Mouse (Mus musculus) embryonic facial prominence, embryonic 11.5 days (tissue): ENCODE data around the gene Fbxl17. TPM values are rescaled to one million over a fixed set of nuclear protein-coding genes. Genes with fewer than 3 reads are reported as not detected.

Experiments used
- ATAC-seq: fragments of 200-750 bp; cut with Nextera tagmentation; replicated peaks from 2 replicates; pipeline ENCODE4 v1.8.0; 2017; ENCODE audit warnings: low read depth; ENCODE audit not compliant: insufficient number of reproducible peaks, low FRiP score, low TSS enrichment
- DNase-seq: peaks from one replicate; pipeline ENCODE4 v3.0.0-alpha.2; 2015; ENCODE audit warnings: low spot score
- H3K27ac ChIP-seq: fragments of 300-500 bp; sonication (generic); replicated peaks from 2 replicates; pipeline ENCODE4 v1.5.1; 2014; ENCODE audit warnings: mild to moderate bottlenecking, low read depth, low read length, control low read depth
- H3K27me3 ChIP-seq: fragments of 300-500 bp; sonication (generic); 2 replicates; pipeline ENCODE4 v1.6.1; 2014; ENCODE audit warnings: mild to moderate bottlenecking, low read length, moderate library complexity, mixed read lengths; ENCODE audit not compliant: control insufficient read depth, insufficient read depth
- H3K36me3 ChIP-seq: fragments of 300-500 bp; sonication (generic); replicated peaks from 2 replicates; pipeline ENCODE4 v1.6.1; 2014; ENCODE audit warnings: low read depth, mild to moderate bottlenecking, low read length, moderate library complexity, mixed read lengths; ENCODE audit not compliant: control insufficient read depth, insufficient read depth
- H3K4me1 ChIP-seq: fragments of 300-500 bp; sonication (generic); 2 replicates; pipeline ENCODE4 v1.6.1; 2014; ENCODE audit warnings: low read length, mixed read lengths; ENCODE audit not compliant: control insufficient read depth, insufficient read depth
- H3K4me2 ChIP-seq: fragments of 300-500 bp; sonication (generic); 2 replicates; pipeline ENCODE4 v1.6.1; 2014; ENCODE audit warnings: low read depth, mild to moderate bottlenecking, control low read depth, low read length, moderate library complexity
- H3K4me3 ChIP-seq: fragments of 300-500 bp; sonication (generic); 2 replicates; pipeline ENCODE4 v1.5.1; 2014; ENCODE audit warnings: low read depth, low read length, control low read depth
- H3K9ac ChIP-seq: fragments of 300-500 bp; sonication (generic); replicated peaks from 2 replicates; pipeline ENCODE4 v1.6.1; 2014; ENCODE audit warnings: mild to moderate bottlenecking, control low read depth, low read length
- H3K9me3 ChIP-seq: fragments of 300-500 bp; sonication (generic); replicated peaks from 2 replicates; pipeline ENCODE4 v1.6.1; 2016; ENCODE audit warnings: mild to moderate bottlenecking, low read length, inconsistent platforms, mixed read lengths; ENCODE audit not compliant: control insufficient read depth
- WGBS: fragments of 180-500 bp; shearing (Covaris S2); extraction: QIAGEN DNeasy Blood & Tissue Kit; methylation state at CpG from one replicate; pipeline ENCODE4 v1.1.7; 2014; 5-methylcytosine and 5-hydroxymethylcytosine counted together
- polyA plus RNA-seq: library from polyadenylated mRNA; unstranded; fragments of >200 nt; fragmentation: Nextera tagmentation; extraction: Ambion mirVana; gene quantifications from 2 replicates; pipeline ENCODE4 v1.2.1, GENCODE M21; 2014

Gene Fbxl17
- polyA plus RNA-seq, 1 experiment from 2014 or later = 7.7 TPM

DNA sequence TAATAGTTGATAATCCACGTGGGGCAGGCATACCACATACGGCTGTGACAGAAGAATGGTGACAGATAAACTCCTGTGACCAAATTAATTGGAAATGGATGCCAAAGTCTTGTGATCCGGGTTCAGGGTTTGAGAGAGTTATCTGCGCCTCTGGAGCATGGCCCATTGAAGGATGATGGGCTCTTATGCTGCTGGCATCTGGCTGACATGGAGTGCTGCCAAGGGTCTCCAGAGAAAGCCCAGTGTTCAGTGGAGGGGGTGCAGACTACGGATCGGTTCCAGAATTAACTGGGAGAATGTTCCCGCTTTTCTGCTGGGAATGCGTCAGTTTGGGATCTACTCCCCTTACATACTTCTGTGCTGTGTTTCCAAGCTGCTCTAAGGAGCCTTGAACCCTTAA, 308.5 kb downstream of the Fbxl17 start:
- WGBS = 86% methylated on average over 8 of the region's 8 CpGs
- Histone ChIP-seq H3K27me3 (no peaks in the 10 kb centered on the region), H3K9ac (no peak overlapping the region), H3K4me1 (no peaks in the 10 kb centered on the region), H3K4me2 (no peak overlapping the region), H3K9me3 (no peaks in the 10 kb centered on the region), H3K27ac (no peak overlapping the region), H3K36me3 (no peaks in the 10 kb centered on the region), H3K4me3 (no peak overlapping the region)
- DNase-seq = no peak
- no peak for ATAC-seq

DNA sequence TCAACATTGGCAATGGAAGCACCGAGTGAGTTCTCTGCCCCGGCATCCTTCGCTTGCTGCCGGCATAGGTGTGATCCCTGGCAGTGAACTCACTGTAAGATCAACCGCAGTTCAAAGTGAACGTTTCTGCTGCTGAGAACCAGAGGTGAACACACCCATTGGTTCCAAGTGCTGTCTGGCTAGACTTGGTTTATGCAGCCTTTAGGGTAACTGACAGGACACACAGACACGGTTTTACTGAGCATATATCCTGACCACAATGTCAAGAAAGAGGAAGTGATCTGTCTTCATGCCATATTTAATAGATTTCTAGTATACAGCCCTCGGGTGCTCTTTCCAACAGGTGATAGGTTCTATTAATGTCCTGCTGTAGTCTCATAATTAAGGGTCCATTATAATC, 310.5 kb downstream of the Fbxl17 start:
- H3K9ac ChIP-seq = no peak overlapping the region
- ATAC-seq = no peak
- whole genome bisulfite sequencing = 89% methylated on average over 8 of the region's 8 CpGs
- H3K4me1 ChIP-seq = no peaks in the 10 kb centered on the region
- H3K9me3 ChIP-seq = no peaks in the 10 kb centered on the region
- no peak overlapping the region for H3K4me3 ChIP-seq
- DNase-seq = no peak
- no peaks in the 10 kb centered on the region for H3K36me3 ChIP-seq
- no peak overlapping the region for H3K27ac ChIP-seq
- H3K27me3 ChIP-seq = no peaks in the 10 kb centered on the region
- no peak overlapping the region for H3K4me2 ChIP-seq

DNA sequence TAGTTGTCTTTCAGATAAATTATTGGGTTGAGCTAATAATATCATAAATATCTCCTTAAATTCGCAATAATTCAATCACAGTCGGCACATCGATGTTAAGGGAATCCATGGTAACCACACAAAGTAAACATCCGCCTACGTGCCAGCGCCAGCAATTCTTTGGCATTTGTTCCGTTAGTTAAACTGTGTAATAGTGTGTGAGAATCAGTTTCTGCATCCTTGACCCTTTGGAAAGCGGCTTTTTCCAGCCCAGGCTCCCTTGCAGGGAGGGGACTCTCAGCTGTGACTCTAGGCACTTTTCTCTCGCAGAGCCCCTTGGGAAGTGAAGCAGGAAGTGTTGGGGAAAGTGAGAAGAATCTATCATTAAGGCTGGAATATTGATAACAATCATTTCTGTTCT, 314.3 kb downstream of the Fbxl17 start:
- H3K36me3 ChIP-seq = no peaks in the 10 kb centered on the region
- DNase-seq (peak; percentile 23), ATAC-seq (no peak)
- H3K27ac ChIP-seq = no peak overlapping the region
- no peaks in the 10 kb centered on the region for H3K9me3 ChIP-seq
- WGBS = 73% methylated on average over 9 of the region's 9 CpGs
- no peak overlapping the region for H3K4me2 ChIP-seq
- H3K4me3 ChIP-seq = no peak overlapping the region
- H3K9ac ChIP-seq = no peak overlapping the region
- H3K27me3 ChIP-seq = no peaks in the 10 kb centered on the region
- H3K4me1 ChIP-seq = no peaks in the 10 kb centered on the region

DNA sequence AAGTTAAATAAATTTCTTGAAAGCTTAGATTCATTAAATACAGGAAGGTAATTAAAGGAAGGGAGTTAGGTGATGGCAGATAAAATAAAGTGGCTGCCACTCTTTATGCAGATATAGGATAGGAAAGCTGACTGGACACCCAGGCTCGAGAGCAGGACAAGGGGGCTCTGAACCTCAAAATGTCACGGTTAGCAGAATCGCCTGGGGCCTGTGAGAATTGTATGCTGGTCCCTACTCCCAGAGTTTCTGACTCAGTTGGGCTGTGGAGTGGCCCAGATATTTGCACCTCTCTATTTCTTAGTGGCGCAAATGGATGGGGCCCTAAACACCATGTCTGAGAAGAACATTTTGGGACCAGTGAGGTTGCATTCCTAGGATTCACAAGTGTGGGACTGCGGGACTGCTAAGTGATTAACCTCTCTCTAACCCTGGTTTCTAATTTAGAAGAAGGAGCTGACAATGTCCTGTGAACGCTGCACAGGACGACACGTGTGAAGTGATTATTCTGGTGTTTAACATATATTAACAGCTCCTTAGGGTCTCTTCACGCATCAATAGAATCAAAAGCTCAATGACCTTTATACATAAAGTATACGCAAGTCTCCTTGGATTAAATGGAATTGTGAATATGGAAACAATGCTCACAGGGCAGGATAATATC, 314.8 kb downstream of the Fbxl17 start:
- H3K27ac ChIP-seq = no peak overlapping the region
- no peak overlapping the region for H3K4me3 ChIP-seq
- H3K4me1 ChIP-seq = no peaks in the 10 kb centered on the region
- DNase-seq (no peak), ATAC-seq (no peak)
- WGBS = 74% methylated on average over 10 of the region's 10 CpGs
- no peaks in the 10 kb centered on the region for H3K36me3 ChIP-seq
- H3K4me2 ChIP-seq = no peak overlapping the region
- H3K27me3 ChIP-seq = no peaks in the 10 kb centered on the region
- H3K9me3 ChIP-seq = no peaks in the 10 kb centered on the region
- H3K9ac ChIP-seq = no peak overlapping the region

DNA sequence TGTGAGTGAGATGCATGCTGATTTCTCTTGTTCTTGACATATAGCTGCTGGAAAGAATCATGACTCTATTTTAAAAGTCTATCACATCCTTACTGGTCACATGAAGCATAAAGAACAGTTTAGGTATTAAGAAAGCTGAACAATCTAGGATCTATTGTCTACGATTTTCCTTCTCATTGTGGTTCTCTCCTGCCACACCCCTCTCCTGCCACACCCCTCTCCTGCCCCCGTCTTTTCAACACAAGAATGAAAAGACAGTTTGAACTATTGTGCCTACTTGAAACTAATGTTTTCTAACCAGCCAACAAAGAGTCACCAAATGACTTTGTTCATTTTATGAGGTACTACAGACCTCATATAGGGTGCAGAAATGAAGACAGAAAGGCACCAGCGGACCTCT, 316.4 kb downstream of the Fbxl17 start:
- Histone ChIP-seq H3K9me3 (no peaks in the 10 kb centered on the region), H3K9ac (no peak overlapping the region), H3K27me3 (no peaks in the 10 kb centered on the region), H3K4me1 (no peaks in the 10 kb centered on the region), H3K36me3 (no peaks in the 10 kb centered on the region), H3K4me3 (no peak overlapping the region), H3K27ac (no peak overlapping the region), H3K4me2 (no peak overlapping the region)
- ATAC-seq (no peak), DNase-seq (no peak)
- 83% methylated on average over 3 of the region's 3 CpGs for WGBS

DNA sequence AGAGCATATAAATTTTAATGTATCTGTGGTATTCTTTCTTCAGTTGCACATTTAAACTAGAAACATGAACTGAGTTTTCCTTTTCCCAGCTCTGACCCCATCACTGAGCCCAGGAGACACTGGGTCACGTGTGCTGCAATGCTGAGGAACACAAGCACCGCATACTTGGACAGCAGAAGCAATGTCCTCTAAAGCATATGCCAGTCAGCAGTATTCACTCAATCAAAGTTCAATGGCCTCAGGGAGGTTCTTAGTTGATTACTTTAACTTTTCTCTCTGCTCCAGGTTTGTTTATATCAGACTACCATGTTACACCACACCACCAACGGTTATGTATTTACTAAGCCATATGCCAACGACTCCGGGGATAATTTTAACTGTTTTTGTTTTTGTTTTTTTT, 318.2 kb downstream of the Fbxl17 start:
- H3K27me3 ChIP-seq = no peaks in the 10 kb centered on the region
- no peak overlapping the region for H3K4me2 ChIP-seq
- no peak overlapping the region for H3K27ac ChIP-seq
- H3K9ac ChIP-seq = no peak overlapping the region
- DNase-seq (no peak), ATAC-seq (no peak)
- no peaks in the 10 kb centered on the region for H3K36me3 ChIP-seq
- no peaks in the 10 kb centered on the region for H3K9me3 ChIP-seq
- H3K4me1 ChIP-seq = no peaks in the 10 kb centered on the region
- no peak overlapping the region for H3K4me3 ChIP-seq
- WGBS = 77% methylated on average over 5 of the region's 5 CpGs

DNA sequence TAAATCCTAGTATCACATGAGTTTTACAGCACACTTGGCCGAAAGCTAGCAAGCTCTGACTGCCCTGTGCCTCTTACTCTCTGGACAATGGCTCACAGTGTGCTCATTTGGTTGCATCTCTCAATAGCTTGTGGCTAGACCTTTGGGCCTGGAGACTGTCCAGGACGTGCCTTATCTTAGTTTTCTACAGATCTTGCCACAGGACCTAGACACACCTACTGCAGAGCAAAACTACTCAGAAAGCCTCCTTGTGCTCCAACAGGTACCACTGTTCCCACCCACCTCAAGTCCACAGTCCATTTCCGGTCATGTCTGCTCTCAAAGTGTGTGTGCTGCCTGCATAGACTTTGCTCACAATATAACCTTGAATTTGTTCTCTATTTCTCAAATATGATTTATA, 319.8 kb downstream of the Fbxl17 start:
- H3K27ac ChIP-seq = no peak overlapping the region
- H3K9me3 ChIP-seq = no peaks in the 10 kb centered on the region
- no peak overlapping the region for H3K4me3 ChIP-seq
- H3K4me1 ChIP-seq = no peaks in the 10 kb centered on the region
- WGBS = 87% methylated on average over 3 of the region's 3 CpGs
- H3K36me3 ChIP-seq = no peaks in the 10 kb centered on the region
- DNase-seq (no peak), ATAC-seq (no peak)
- H3K9ac ChIP-seq = no peak overlapping the region
- no peaks in the 10 kb centered on the region for H3K27me3 ChIP-seq
- H3K4me2 ChIP-seq = no peak overlapping the region

DNA sequence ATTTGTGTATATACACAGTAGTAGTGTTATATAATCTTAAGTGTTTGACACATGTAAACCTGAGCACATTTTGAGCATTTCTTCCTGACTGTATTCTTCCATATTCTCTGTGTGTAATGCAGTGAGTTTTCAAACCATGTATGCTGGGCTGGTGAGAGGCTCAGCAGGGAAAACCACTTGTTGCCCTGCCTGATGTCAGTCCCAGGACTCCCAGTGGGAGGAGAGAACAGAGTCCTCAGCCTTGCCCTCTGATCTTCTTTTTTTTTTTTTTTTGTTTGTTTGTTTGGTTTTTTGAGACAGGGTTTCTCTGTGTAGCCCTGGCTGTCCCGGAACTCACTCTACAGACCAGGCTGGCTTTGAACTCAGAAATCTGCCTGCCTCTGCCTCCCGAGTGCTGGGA, 321.5 kb downstream of the Fbxl17 start:
- DNase-seq (no peak), ATAC-seq (no peak)
- no peaks in the 10 kb centered on the region for H3K4me1 ChIP-seq
- H3K4me3 ChIP-seq = no peak overlapping the region
- WGBS = 93% methylated on average over 2 of the region's 2 CpGs
- no peak overlapping the region for H3K9ac ChIP-seq
- H3K4me2 ChIP-seq = no peak overlapping the region
- no peaks in the 10 kb centered on the region for H3K27me3 ChIP-seq
- no peak overlapping the region for H3K27ac ChIP-seq
- H3K9me3 ChIP-seq = no peaks in the 10 kb centered on the region
- no peaks in the 10 kb centered on the region for H3K36me3 ChIP-seq
